Mouse (Mus musculus) 3T3-L1 (cell line): ENCODE measurements around the gene Capza1.
A peak's percentile ranks its signal among the peaks of the same experiment; 100 is the strongest.
"Not testable (repeated sequence)": the region's sequence is repeated elsewhere in the genome, so short reads cannot be mapped to it uniquely, and the experiment has no call there.

Experiments
- DNase-seq: peaks from one replicate; pipeline ENCODE4 v3.0.0-alpha.2; 2015; ENCODE audit warnings: low read depth, low spot score

Gene Capza1

GRCm38 (mm10) chr3:104863786-104864650 lies at the start of gene Capza1, which contains the start of gene St7l:
Capza1 (minus strand) TSS chr3:104864505.
St7l (plus strand) TSS chr3:104864005.
- peak; percentile 88 for DNase-seq

GRCm38 (mm10) chr3:104909195-104909594 lies 44.9 kb upstream of the Capza1 start:
- no peak for DNase-seq

- DNase-seq: no peak
Measured at GRCm38 (mm10) chr3:104906007-104906406, 41.7 kb upstream of the Capza1 start.

GRCm38 (mm10) chr3:104905389-104905788 lies 41.1 kb upstream of the Capza1 start:
- no peak for DNase-seq

GRCm38 (mm10) chr3:104901154-104901553 lies 36.8 kb upstream of the Capza1 start:
- DNase-seq: no peak

GRCm38 (mm10) chr3:104896141-104896540 lies 31.8 kb upstream of the Capza1 start:
- no peak for DNase-seq

GRCm38 (mm10) chr3:104888585-104888984 lies 24.3 kb upstream of the Capza1 start:
- no peak for DNase-seq

- peak; percentile 37 for DNase-seq
Measured at GRCm38 (mm10) chr3:104869611-104870010, 5.3 kb upstream of the Capza1 start.

- DNase-seq: not testable (repeated sequence)
Measured at GRCm38 (mm10) chr3:104866674-104867073, 2.4 kb upstream of the Capza1 start.

GRCm38 (mm10) chr3:104865341-104865788 lies 1.1 kb upstream of the Capza1 start:
- peak; percentile 32 for DNase-seq

- DNase-seq: peak; percentile 80
Measured at GRCm38 (mm10) chr3:104864651-104865340, 491 bp upstream of the Capza1 start.

GRCm38 (mm10) chr3:104858560-104858959 lies 5.7 kb downstream of the Capza1 start:
- no peak for DNase-seq

- DNase-seq: no peak
Measured at GRCm38 (mm10) chr3:104856106-104856505, 8.2 kb downstream of the Capza1 start.

- DNase-seq: no peak
Measured at GRCm38 (mm10) chr3:104854866-104855265, 9.4 kb downstream of the Capza1 start.

- no peak for DNase-seq
Measured at GRCm38 (mm10) chr3:104854465-104854864, 9.8 kb downstream of the Capza1 start.

GRCm38 (mm10) chr3:104846601-104847000 lies 17.7 kb downstream of the Capza1 start:
- DNase-seq: no peak

- DNase-seq: no peak
Measured at GRCm38 (mm10) chr3:104841049-104841448, 23.3 kb downstream of the Capza1 start.

- DNase-seq: no peak
Measured at GRCm38 (mm10) chr3:104835797-104836196, 28.5 kb downstream of the Capza1 start.

- DNase-seq: no peak
Measured at GRCm38 (mm10) chr3:104822413-104822812, 41.9 kb downstream of the Capza1 start.

GRCm38 (mm10) chr3:104820426-104820825 lies 43.9 kb downstream of the Capza1 start:
- no peak for DNase-seq

GRCm38 (mm10) chr3:104818749-104819134 lies 45.6 kb downstream of the Capza1 start:
- peak; percentile 54 for DNase-seq

- DNase-seq: peak; percentile 86
Measured at GRCm38 (mm10) chr3:104817991-104818748, 46.1 kb downstream of the Capza1 start, which contains the start of gene Mov10. Mov10 (minus strand) TSS chr3:104818563.
